Mouse (Mus musculus): Measurements from ENCODE around the gene Serpinf2.
A peak's percentile ranks its signal among the peaks of the same experiment; 100 is the strongest.

The Serpinf2 gene

GRCm38 (mm10) chr11:75429019-75429705 lies 10.2 kb downstream of the Serpinf2 start:
- DNase-seq (ENCODE audit: low read depth): no peak

- DNase-seq (ENCODE audit: low read depth): no peak
These were observed 14.9 kb downstream of the Serpinf2 start for GRCm38 (mm10) chr11:75424459-75424858.

GRCm38 (mm10) chr11:75424033-75424432 lies 15.4 kb downstream of the Serpinf2 start:
- DNase-seq (ENCODE audit: low read depth): no peak

- DNase-seq (ENCODE audit: low read depth): no peak
These were observed 16.3 kb downstream of the Serpinf2 start for GRCm38 (mm10) chr11:75423091-75423490.

- no peak for DNase-seq (ENCODE audit: low read depth)
These were observed 17.2 kb downstream of the Serpinf2 start, which contains the start of gene Serpinf1 for GRCm38 (mm10) chr11:75422013-75422792. Gene Serpinf1 (minus strand): TSS chr11:75422701.

GRCm38 (mm10) chr11:75421375-75422012 lies 17.9 kb downstream of the Serpinf2 start:
- DNase-seq (ENCODE audit: low read depth): no peak

- DNase-seq (ENCODE audit: low read depth): no peak
These were observed 18.5 kb downstream of the Serpinf2 start for GRCm38 (mm10) chr11:75420810-75421374.

- DNase-seq (ENCODE audit: low read depth): no peak
These were observed 19.4 kb downstream of the Serpinf2 start for GRCm38 (mm10) chr11:75420037-75420436.

GRCm38 (mm10) chr11:75415994-75416393 lies 23.4 kb downstream of the Serpinf2 start:
- no peak for DNase-seq (ENCODE audit: low read depth)

- DNase-seq (ENCODE audit: low read depth): no peak
These were observed 24.3 kb downstream of the Serpinf2 start for GRCm38 (mm10) chr11:75415096-75415495.

- DNase-seq (ENCODE audit: low read depth): no peak
These were observed 28.8 kb downstream of the Serpinf2 start for GRCm38 (mm10) chr11:75410591-75410990.

- no peak for DNase-seq (ENCODE audit: low read depth)
These were observed 29.5 kb downstream of the Serpinf2 start for GRCm38 (mm10) chr11:75409679-75410575.

GRCm38 (mm10) chr11:75406865-75407264 lies 32.5 kb downstream of the Serpinf2 start:
- DNase-seq (ENCODE audit: low read depth): peak; percentile 41

- DNase-seq (ENCODE audit: low read depth): no peak
These were observed 33.3 kb downstream of the Serpinf2 start for GRCm38 (mm10) chr11:75406104-75406503.

GRCm38 (mm10) chr11:75404801-75405200 lies 34.6 kb downstream of the Serpinf2 start:
- no peak for DNase-seq (ENCODE audit: low read depth)

GRCm38 (mm10) chr11:75403301-75404052 lies 35.9 kb downstream of the Serpinf2 start:
- no peak for DNase-seq (ENCODE audit: low read depth)

GRCm38 (mm10) chr11:75402271-75402690 lies 37.1 kb downstream of the Serpinf2 start:
- DNase-seq (ENCODE audit: low read depth): no peak

- no peak for DNase-seq (ENCODE audit: low read depth)
These were observed 39.3 kb downstream of the Serpinf2 start for GRCm38 (mm10) chr11:75400099-75400498.

GRCm38 (mm10) chr11:75399411-75399841 lies 40.0 kb downstream of the Serpinf2 start:
- DNase-seq (ENCODE audit: low read depth): no peak

GRCm38 (mm10) chr11:75397452-75397851 lies 41.9 kb downstream of the Serpinf2 start:
- no peak for DNase-seq (ENCODE audit: low read depth)

GRCm38 (mm10) chr11:75395611-75396010 lies 43.8 kb downstream of the Serpinf2 start:
- DNase-seq (ENCODE audit: low read depth): no peak

All from c-Kit-positive CD71-positive TER-119-negative erythroid progenitor cells, embryonic 14.5 days (primary cell).